Mouse (Mus musculus): Measurements from ENCODE around the gene Olfr1454. TPM values are rescaled to one million over a fixed set of nuclear protein-coding genes. Genes with fewer than 3 reads are reported as not detected.

Olfr1454 gene
- not detected in 2 replicates for polyA plus RNA-seq (2015; fragmentation: Nextera tagmentation; extraction: Ambion mirVana)

- no peak within 1 kb of the TSS for H3K9ac ChIP-seq
- 55% methylated on average over 2 of the region's 2 CpGs for WGBS
- H3K36me3 ChIP-seq, result no peaks in the 10 kb centered on the region
- no peaks in the 10 kb centered on the region for H3K4me1 ChIP-seq (replicated peaks)
- H3K27ac ChIP-seq, result no peak within 1 kb of the TSS
- H3K9me3 ChIP-seq (replicated peaks), result 0 out of 2 replicates have a peak, but pooled peaks cover 5% of the 10 kb centered on the region
- no peak within 1 kb of the TSS for H3K4me2 ChIP-seq
- no peaks in the 10 kb centered on the region for H3K27me3 ChIP-seq
- no peak for ATAC-seq (replicated peaks; ENCODE audit: insufficient number of reproducible peaks, insufficient read depth, low FRiP score, low read depth)
- no peak within 1 kb of the TSS for H3K4me3 ChIP-seq
Observed at GRCm38 (mm10) chr19:13060310-13060709, at the start of gene Olfr1454. Gene Olfr1454, plus strand, starts transcription at chr19:13060610.

- H3K4me3 ChIP-seq, result no peak within 1 kb of the TSS
- no peak within 1 kb of the TSS for H3K4me2 ChIP-seq
- no peak for ATAC-seq (replicated peaks; ENCODE audit: insufficient number of reproducible peaks, insufficient read depth, low FRiP score, low read depth)
- H3K4me1 ChIP-seq (replicated peaks), result no peaks in the 10 kb centered on the region
- WGBS, result 38% methylated on average over 1 of the region's 1 CpGs
- no peak within 1 kb of the TSS for H3K27ac ChIP-seq
- no peak within 1 kb of the TSS for H3K9ac ChIP-seq
- no peaks in the 10 kb centered on the region for H3K27me3 ChIP-seq
- H3K36me3 ChIP-seq, result no peaks in the 10 kb centered on the region
- H3K9me3 ChIP-seq (replicated peaks), result no peaks in the 10 kb centered on the region; the same call in 1 of the 2 replicates
Observed at GRCm38 (mm10) chr19:13028227-13028626, 32.2 kb upstream of the Olfr1454 start, which contains the start of gene Olfr1453. Gene Olfr1453, minus strand, starts transcription at chr19:13028327.

GRCm38 (mm10) chr19:13093908-13094307 lies 33.5 kb downstream of the Olfr1454 start:
- Histone ChIP-seq H3K4me1 (replicated peaks) (no peaks in the 10 kb centered on the region), H3K9ac (no peak overlapping the region), H3K4me3 (no peak overlapping the region), H3K27ac (no peak overlapping the region), H3K36me3 (no peaks in the 10 kb centered on the region), H3K27me3 (no peaks in the 10 kb centered on the region), H3K9me3 (replicated peaks) (peaks cover 6% of the 10 kb centered on the region; the same call in 1 of the 2 replicates), H3K4me2 (no peak overlapping the region)
- WGBS, result 81% methylated on average over 1 of the region's 1 CpGs
- no peak for ATAC-seq (replicated peaks; ENCODE audit: insufficient number of reproducible peaks, insufficient read depth, low FRiP score, low read depth)

- Histone ChIP-seq H3K27me3 (no peaks in the 10 kb centered on the region), H3K36me3 (no peaks in the 10 kb centered on the region), H3K4me3 (no peak within 1 kb of the TSS), H3K4me2 (no peak within 1 kb of the TSS), H3K4me1 (replicated peaks) (no peaks in the 10 kb centered on the region), H3K27ac (no peak within 1 kb of the TSS), H3K9ac (no peak within 1 kb of the TSS), H3K9me3 (replicated peaks) (no peaks in the 10 kb centered on the region; the same call in 1 of the 2 replicates)
- WGBS, result 68% methylated on average over 2 of the region's 2 CpGs
- no peak for ATAC-seq (replicated peaks; ENCODE audit: insufficient number of reproducible peaks, insufficient read depth, low FRiP score, low read depth)
Observed at GRCm38 (mm10) chr19:13097791-13098190, 37.4 kb downstream of the Olfr1454 start, which contains the start of gene Olfr1457. Gene Olfr1457, minus strand, starts transcription at chr19:13097891.

- no peaks in the 10 kb centered on the region for H3K27me3 ChIP-seq
- no peaks in the 10 kb centered on the region for H3K9me3 ChIP-seq (replicated peaks)
- ATAC-seq (replicated peaks; ENCODE audit: insufficient number of reproducible peaks, insufficient read depth, low FRiP score, low read depth), result no peak
- WGBS, result 65% methylated on average over 3 of the region's 3 CpGs
- H3K27ac ChIP-seq, result no peak within 1 kb of the TSS
- H3K4me2 ChIP-seq, result no peak within 1 kb of the TSS
- H3K36me3 ChIP-seq, result no peaks in the 10 kb centered on the region
- no peak within 1 kb of the TSS for H3K9ac ChIP-seq
- H3K4me3 ChIP-seq, result no peak within 1 kb of the TSS
- no peaks in the 10 kb centered on the region for H3K4me1 ChIP-seq (replicated peaks)
Observed at GRCm38 (mm10) chr19:13106675-13107074, 46.3 kb downstream of the Olfr1454 start, which contains the start of gene Olfr1458. Gene Olfr1458, minus strand, starts transcription at chr19:13106775.

Other genes with a start within 250 kb of the Olfr1454 start
- not detected in 2 replicates for gene Gm5244, start 213.9 kb upstream of the Olfr1454 start, polyA plus RNA-seq (2015; fragmentation: Nextera tagmentation; extraction: Ambion mirVana)
- gene Olfr1444, start 203.3 kb upstream of the Olfr1454 start, polyA plus RNA-seq (2015; fragmentation: Nextera tagmentation; extraction: Ambion mirVana), result not detected in 2 replicates
- not detected in 2 replicates for gene Olfr1445, start 176.8 kb upstream of the Olfr1454 start, polyA plus RNA-seq (2015; fragmentation: Nextera tagmentation; extraction: Ambion mirVana)
- not detected in 2 replicates for gene Olfr1446, start 167.1 kb upstream of the Olfr1454 start, polyA plus RNA-seq (2015; fragmentation: Nextera tagmentation; extraction: Ambion mirVana)
- gene Olfr1447, start 156.9 kb upstream of the Olfr1454 start, polyA plus RNA-seq (2015; fragmentation: Nextera tagmentation; extraction: Ambion mirVana), result not detected in 2 replicates
- not detected in 2 replicates for gene Olfr1448, start 136.2 kb upstream of the Olfr1454 start, polyA plus RNA-seq (2015; fragmentation: Nextera tagmentation; extraction: Ambion mirVana)
- gene Olfr1449, start 129.8 kb upstream of the Olfr1454 start, polyA plus RNA-seq (2015; fragmentation: Nextera tagmentation; extraction: Ambion mirVana), result not detected in 2 replicates
- gene Olfr1450, start 110.4 kb upstream of the Olfr1454 start, polyA plus RNA-seq (2015; fragmentation: Nextera tagmentation; extraction: Ambion mirVana), result not detected in 2 replicates
- not detected in 2 replicates for gene Olfr1451, start 65.6 kb upstream of the Olfr1454 start, polyA plus RNA-seq (2015; fragmentation: Nextera tagmentation; extraction: Ambion mirVana)
- gene Olfr1453, start 32.3 kb upstream of the Olfr1454 start, polyA plus RNA-seq (2015; fragmentation: Nextera tagmentation; extraction: Ambion mirVana), result not detected in 2 replicates
- gene Olfr1457, start 37.3 kb downstream of the Olfr1454 start, polyA plus RNA-seq (2015; fragmentation: Nextera tagmentation; extraction: Ambion mirVana), result not detected in 2 replicates
- gene Olfr1458, start 46.2 kb downstream of the Olfr1454 start, polyA plus RNA-seq (2015; fragmentation: Nextera tagmentation; extraction: Ambion mirVana), result not detected in 2 replicates
- gene Olfr1459, start 88.9 kb downstream of the Olfr1454 start, polyA plus RNA-seq (2015; fragmentation: Nextera tagmentation; extraction: Ambion mirVana), result not detected in 2 replicates
- not detected in 2 replicates for gene Olfr1461, start 102.4 kb downstream of the Olfr1454 start, polyA plus RNA-seq (2015; fragmentation: Nextera tagmentation; extraction: Ambion mirVana)
- not detected in 2 replicates for gene Olfr1462, start 125.1 kb downstream of the Olfr1454 start, polyA plus RNA-seq (2015; fragmentation: Nextera tagmentation; extraction: Ambion mirVana)
- not detected in 2 replicates for gene Olfr1463, start 170.7 kb downstream of the Olfr1454 start, polyA plus RNA-seq (2015; fragmentation: Nextera tagmentation; extraction: Ambion mirVana)

All from heart, embryonic 15.5 days (tissue).